Mouse (Mus musculus): Measurements from ENCODE around the gene Mtr.

- TF ChIP-seq CTCF (IDR thresholded peaks at IDR 0.05; ENCODE audit: low read depth) = no peak
- no peak for TF ChIP-seq EP300 (IDR thresholded peaks at IDR 0.05; ENCODE audit: low read depth)
Observed at GRCm38 (mm10) chr13:12194942-12195662, 62.8 kb downstream of the Mtr start.
